Mouse (Mus musculus): ENCODE results near the gene Bach1. TPM values are rescaled to one million over a fixed set of nuclear protein-coding genes. Genes with fewer than 3 reads are reported as not detected.

Gene Bach1
- polyA plus RNA-seq, 1 experiment from 2014 or later: 23.0 TPM

DNA sequence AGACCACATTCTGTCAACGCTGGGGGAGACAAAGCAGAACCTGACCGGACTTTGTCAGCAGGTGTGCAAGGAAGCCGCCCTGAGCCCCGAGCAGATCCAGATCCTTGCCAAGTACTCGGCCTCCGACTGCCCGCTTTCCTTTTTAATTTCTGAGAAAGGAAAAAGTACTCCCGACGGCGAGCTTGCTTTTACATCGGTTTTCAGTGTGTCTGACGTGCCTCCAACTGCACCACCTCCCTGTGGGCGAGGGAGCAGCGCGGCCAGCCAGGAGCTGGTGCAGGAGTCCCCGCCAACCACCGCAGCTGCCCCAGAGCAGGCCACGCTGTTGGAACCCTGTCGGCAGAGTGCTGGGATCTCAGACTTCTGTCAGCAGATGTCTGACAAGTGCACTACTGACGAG lies 30.7 kb downstream of the Bach1 start:
- Histone ChIP-seq H3K27ac (ENCODE audit: low read depth, low read length) (no peak overlapping the region), H3K4me3 (ENCODE audit: low read depth, low read length) (no peak overlapping the region), H3K36me3 (ENCODE audit: control insufficient read depth, insufficient read depth, low read length) (peaks cover 8% of the 10 kb centered on the region), H3K9me3 (ENCODE audit: control insufficient read depth, low read length) (no peaks in the 10 kb centered on the region), H3K9ac (ENCODE audit: low read length) (no peak overlapping the region), H3K4me1 (ENCODE audit: control insufficient read depth, insufficient read depth, low read length) (no peaks in the 10 kb centered on the region), H3K27me3 (ENCODE audit: control insufficient read depth, insufficient read depth, low read length) (no peaks in the 10 kb centered on the region), H3K4me2 (ENCODE audit: low read depth) (no peak overlapping the region)
- no peak for DNase-seq (ENCODE audit: low spot score)
- ATAC-seq (ENCODE audit: insufficient read depth, low FRiP score, low TSS enrichment): no peak
- 96% methylated on average over 20 of the region's 20 CpGs for WGBS

DNA sequence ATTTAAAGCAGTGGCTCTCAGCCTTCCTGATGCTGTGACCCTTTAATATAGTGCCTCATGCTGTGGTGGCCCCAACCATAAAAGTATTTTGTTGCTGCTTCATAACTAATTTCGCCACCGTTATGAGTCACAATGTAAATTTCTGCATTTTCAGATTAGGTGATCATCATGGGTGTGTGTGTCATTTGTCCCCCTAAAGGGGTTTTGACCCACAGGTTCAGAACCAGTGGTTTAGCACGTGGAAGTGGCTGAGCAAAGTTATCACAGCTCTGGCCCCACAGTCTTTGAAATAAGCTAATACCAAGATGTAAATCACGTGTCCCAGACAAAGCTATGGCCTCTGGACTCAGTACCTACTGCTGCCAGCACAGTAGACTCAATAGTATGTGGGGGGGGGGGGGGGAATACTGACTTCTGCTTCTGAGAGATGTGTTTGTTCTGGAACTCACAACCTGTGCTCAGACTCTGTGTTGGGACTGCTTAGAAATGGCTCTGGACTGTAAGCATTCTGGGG lies 36.2 kb downstream of the Bach1 start:
- no peak overlapping the region for H3K4me3 ChIP-seq (ENCODE audit: low read depth, low read length)
- no peak overlapping the region for H3K4me2 ChIP-seq (ENCODE audit: low read depth)
- no peak overlapping the region for H3K9ac ChIP-seq (ENCODE audit: low read length)
- H3K27ac ChIP-seq (ENCODE audit: low read depth, low read length): no peak overlapping the region
- H3K36me3 ChIP-seq (ENCODE audit: control insufficient read depth, insufficient read depth, low read length): peaks cover 1% of the 10 kb centered on the region; the same call in 1 of the 2 replicates
- 91% methylated on average over 4 of the region's 4 CpGs for WGBS
- no peaks in the 10 kb centered on the region for H3K9me3 ChIP-seq (ENCODE audit: control insufficient read depth, low read length)
- ATAC-seq (ENCODE audit: insufficient read depth, low FRiP score, low TSS enrichment) (no peak), DNase-seq (ENCODE audit: low spot score) (no peak)
- H3K4me1 ChIP-seq (ENCODE audit: control insufficient read depth, insufficient read depth, low read length): no peaks in the 10 kb centered on the region
- H3K27me3 ChIP-seq (ENCODE audit: control insufficient read depth, insufficient read depth, low read length): no peaks in the 10 kb centered on the region

DNA sequence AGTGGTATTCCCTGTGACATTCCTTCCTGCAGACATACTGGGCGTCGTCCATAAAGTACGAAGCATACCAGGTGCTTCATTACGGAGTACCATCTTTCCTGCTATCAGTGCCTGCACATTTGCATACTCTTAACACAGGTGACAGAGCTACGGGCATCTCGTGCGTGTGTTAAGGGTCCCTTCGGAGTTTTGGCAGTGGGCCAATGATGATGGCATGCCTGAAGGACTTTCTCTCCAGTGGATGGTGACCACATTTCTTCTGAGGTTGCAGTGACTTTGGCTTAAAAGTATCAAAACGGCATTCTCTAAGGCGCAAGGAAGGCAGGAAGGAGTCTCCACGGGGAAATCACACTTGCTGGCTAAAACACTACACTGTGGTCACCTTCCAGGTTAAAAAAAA lies 37.4 kb downstream of the Bach1 start:
- ATAC-seq (ENCODE audit: insufficient read depth, low FRiP score, low TSS enrichment) (no peak), DNase-seq (ENCODE audit: low spot score) (no peak)
- Histone ChIP-seq H3K4me2 (ENCODE audit: low read depth) (no peak overlapping the region), H3K27me3 (ENCODE audit: control insufficient read depth, insufficient read depth, low read length) (no peaks in the 10 kb centered on the region), H3K9ac (ENCODE audit: low read length) (no peak overlapping the region), H3K27ac (ENCODE audit: low read depth, low read length) (no peak overlapping the region), H3K4me1 (ENCODE audit: control insufficient read depth, insufficient read depth, low read length) (no peaks in the 10 kb centered on the region), H3K36me3 (ENCODE audit: control insufficient read depth, insufficient read depth, low read length) (no peaks in the 10 kb centered on the region), H3K9me3 (ENCODE audit: control insufficient read depth, low read length) (no peaks in the 10 kb centered on the region), H3K4me3 (ENCODE audit: low read depth, low read length) (no peak overlapping the region)
- WGBS: 91% methylated on average over 11 of the region's 11 CpGs

DNA sequence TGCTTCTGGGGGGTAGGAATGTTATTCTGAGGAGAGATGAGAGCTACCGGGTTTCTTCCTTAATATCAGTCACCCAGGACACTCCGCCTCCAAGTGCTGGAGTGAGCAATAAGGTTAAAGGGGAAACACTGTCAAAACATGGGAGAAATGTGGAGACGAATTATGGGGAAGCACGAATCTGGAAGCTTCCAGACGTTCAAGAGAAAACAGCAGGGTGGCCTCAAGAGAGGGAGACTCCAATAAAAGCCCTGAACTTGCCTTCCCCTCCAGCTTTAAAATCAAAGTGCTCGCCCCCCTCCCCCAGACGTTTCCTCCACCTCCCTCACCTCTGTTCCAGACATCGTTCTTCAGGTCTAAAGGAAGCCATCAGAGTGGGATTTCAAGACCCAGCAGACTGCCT lies 38.6 kb downstream of the Bach1 start:
- Histone ChIP-seq H3K27ac (ENCODE audit: low read depth, low read length) (no peak overlapping the region), H3K4me3 (ENCODE audit: low read depth, low read length) (no peak overlapping the region), H3K4me1 (ENCODE audit: control insufficient read depth, insufficient read depth, low read length) (no peaks in the 10 kb centered on the region), H3K9me3 (ENCODE audit: control insufficient read depth, low read length) (no peaks in the 10 kb centered on the region), H3K36me3 (ENCODE audit: control insufficient read depth, insufficient read depth, low read length) (no peaks in the 10 kb centered on the region), H3K4me2 (ENCODE audit: low read depth) (no peak overlapping the region), H3K27me3 (ENCODE audit: control insufficient read depth, insufficient read depth, low read length) (no peaks in the 10 kb centered on the region), H3K9ac (ENCODE audit: low read length) (no peak overlapping the region)
- ATAC-seq (ENCODE audit: insufficient read depth, low FRiP score, low TSS enrichment) (no peak), DNase-seq (ENCODE audit: low spot score) (no peak)
- WGBS: 55% methylated on average over 8 of the region's 8 CpGs

DNA sequence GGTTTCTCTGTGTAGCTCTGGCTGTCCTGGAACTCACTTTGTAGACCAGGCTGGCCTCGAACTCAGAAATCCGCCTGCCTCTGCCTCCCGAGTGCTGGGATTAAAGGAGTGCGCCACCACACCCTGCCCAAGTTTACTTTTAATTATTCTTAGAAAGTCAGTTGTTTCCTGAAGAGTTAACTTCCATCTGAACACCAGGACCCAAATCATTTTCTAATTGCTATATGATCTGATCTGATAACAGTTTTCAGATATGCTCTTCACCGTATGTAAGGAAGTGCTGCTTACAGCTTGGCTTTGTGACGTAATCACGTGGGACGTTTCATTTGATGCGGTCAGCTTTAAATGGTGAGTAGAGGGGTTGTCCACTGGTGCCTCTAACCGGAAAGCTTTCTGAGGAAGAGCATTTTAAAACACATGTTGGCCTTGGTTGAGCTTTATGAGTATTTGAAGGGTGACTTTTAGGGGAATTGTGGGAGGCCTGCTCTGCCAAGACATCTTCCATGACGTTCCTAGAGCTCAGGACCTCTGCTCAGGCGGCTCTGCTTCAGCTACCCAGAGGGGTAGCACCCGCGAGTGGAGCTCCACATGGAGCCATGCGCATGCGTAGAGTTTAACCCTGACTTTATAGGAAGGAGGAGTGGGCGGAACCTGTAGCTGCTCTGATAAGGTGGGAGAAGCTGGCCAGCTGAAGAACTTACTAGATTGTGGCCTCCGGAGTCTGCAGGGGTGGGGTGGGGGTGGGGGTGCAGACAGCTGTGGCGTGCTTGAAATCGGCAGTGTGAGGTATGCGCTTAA lies 39.3 kb downstream of the Bach1 start:
- 84% methylated on average over 20 of the region's 21 CpGs for WGBS
- no peak overlapping the region for H3K4me2 ChIP-seq (ENCODE audit: low read depth)
- no peaks in the 10 kb centered on the region for H3K4me1 ChIP-seq (ENCODE audit: control insufficient read depth, insufficient read depth, low read length)
- H3K9me3 ChIP-seq (ENCODE audit: control insufficient read depth, low read length): no peaks in the 10 kb centered on the region
- H3K36me3 ChIP-seq (ENCODE audit: control insufficient read depth, insufficient read depth, low read length): no peaks in the 10 kb centered on the region
- no peak for ATAC-seq (ENCODE audit: insufficient read depth, low FRiP score, low TSS enrichment)
- no peak overlapping the region for H3K9ac ChIP-seq (ENCODE audit: low read length)
- no peaks in the 10 kb centered on the region for H3K27me3 ChIP-seq (ENCODE audit: control insufficient read depth, insufficient read depth, low read length)
- DNase-seq (ENCODE audit: low spot score): no peak
- no peak overlapping the region for H3K27ac ChIP-seq (ENCODE audit: low read depth, low read length)
- H3K4me3 ChIP-seq (ENCODE audit: low read depth, low read length): no peak overlapping the region

DNA sequence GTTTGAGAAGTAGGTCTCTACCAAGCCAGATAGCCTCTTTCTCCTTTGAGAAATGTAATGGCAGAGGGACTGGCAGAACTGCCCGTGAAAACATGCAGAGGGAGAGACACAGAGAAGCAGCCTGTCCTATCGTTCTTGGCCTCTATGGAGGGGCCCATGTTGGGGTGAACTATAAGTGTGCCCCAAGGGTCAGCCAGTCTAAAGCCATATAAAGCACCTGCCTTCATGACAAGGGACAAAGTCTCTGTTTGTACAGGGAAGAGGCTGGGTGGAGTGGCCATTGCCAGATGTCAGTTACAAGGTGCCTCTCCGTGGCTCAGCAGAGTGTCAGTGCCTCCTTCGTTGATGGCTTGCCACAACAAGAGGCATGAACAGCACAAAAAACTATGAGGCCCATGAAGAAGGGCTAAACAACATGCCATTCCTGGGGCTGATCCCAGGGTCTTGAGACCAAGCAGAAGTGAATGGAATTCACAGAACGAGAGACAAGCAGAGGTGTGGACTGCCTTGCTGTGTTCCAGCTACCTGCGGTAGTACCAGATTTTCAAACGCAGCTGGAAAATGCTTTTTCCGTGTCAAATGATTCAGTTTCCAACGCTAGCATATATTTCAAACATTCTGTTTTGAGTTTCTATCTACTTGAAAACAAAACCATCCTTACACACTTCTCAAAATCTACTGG lies 42.4 kb downstream of the Bach1 start:
- no peaks in the 10 kb centered on the region for H3K4me1 ChIP-seq (ENCODE audit: control insufficient read depth, insufficient read depth, low read length)
- H3K9ac ChIP-seq (ENCODE audit: low read length): no peak overlapping the region
- H3K27me3 ChIP-seq (ENCODE audit: control insufficient read depth, insufficient read depth, low read length): no peaks in the 10 kb centered on the region
- no peak overlapping the region for H3K4me3 ChIP-seq (ENCODE audit: low read depth, low read length)
- H3K36me3 ChIP-seq (ENCODE audit: control insufficient read depth, insufficient read depth, low read length): no peaks in the 10 kb centered on the region
- H3K9me3 ChIP-seq (ENCODE audit: control insufficient read depth, low read length): no peaks in the 10 kb centered on the region
- no peak overlapping the region for H3K27ac ChIP-seq (ENCODE audit: low read depth, low read length)
- no peak overlapping the region for H3K4me2 ChIP-seq (ENCODE audit: low read depth)
- DNase-seq (ENCODE audit: low spot score) (no peak), ATAC-seq (ENCODE audit: insufficient read depth, low FRiP score, low TSS enrichment) (no peak)
- WGBS: 90% methylated on average over 9 of the region's 9 CpGs

DNA sequence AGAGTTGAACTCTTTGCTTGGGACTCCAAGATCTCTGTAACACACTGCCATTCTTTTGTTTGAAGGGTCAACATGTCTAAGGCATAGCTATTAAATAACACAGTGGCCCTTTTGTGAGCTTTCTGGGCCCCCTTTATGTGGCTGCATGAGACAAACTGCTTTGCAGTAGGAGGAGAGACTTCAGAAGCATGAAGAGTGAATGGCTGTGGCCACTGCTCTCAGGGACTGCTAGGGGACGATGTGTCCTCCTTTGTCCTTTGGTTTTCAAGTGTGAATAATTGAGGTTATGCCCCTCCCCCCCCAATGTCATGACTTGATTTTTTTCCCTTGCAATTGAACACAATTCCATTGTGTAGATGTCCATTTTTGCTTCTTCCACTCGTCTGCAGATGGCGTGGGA lies 44.9 kb downstream of the Bach1 start:
- Histone ChIP-seq H3K36me3 (ENCODE audit: control insufficient read depth, insufficient read depth, low read length) (no peaks in the 10 kb centered on the region), H3K4me1 (ENCODE audit: control insufficient read depth, insufficient read depth, low read length) (no peaks in the 10 kb centered on the region), H3K9ac (ENCODE audit: low read length) (no peak overlapping the region), H3K27ac (ENCODE audit: low read depth, low read length) (0 out of 2 replicates have a peak overlapping the region, but pooled peaks have one; percentile 39), H3K4me3 (ENCODE audit: low read depth, low read length) (no peak overlapping the region), H3K4me2 (ENCODE audit: low read depth) (no peak overlapping the region), H3K27me3 (ENCODE audit: control insufficient read depth, insufficient read depth, low read length) (no peaks in the 10 kb centered on the region), H3K9me3 (ENCODE audit: control insufficient read depth, low read length) (no peaks in the 10 kb centered on the region)
- DNase-seq (ENCODE audit: low spot score) (peak; percentile 23), ATAC-seq (ENCODE audit: insufficient read depth, low FRiP score, low TSS enrichment) (0 out of 2 replicates have a peak, but pooled peaks have one; percentile 48)
- WGBS: 42% methylated on average over 3 of the region's 3 CpGs

DNA sequence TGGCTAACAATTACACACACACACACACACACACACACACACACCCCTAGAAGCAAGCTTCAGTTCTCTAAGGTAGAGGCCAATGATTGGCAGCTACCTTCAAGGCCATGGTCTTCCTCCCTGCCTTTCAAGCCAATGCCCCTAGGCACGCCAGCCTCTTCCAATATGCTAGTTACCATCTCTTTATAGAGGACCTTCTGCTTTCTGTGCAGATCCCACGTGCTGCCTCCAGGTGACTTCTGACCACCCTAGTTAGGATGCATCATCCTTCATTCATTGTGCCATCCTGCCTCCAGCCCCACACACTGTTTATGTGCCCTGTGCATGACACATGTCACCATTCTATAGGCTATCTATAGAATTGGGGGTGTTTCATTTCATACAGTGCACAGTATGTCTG lies 45.6 kb downstream of the Bach1 start:
- Histone ChIP-seq H3K4me2 (ENCODE audit: low read depth) (no peak overlapping the region), H3K9ac (ENCODE audit: low read length) (no peak overlapping the region), H3K4me1 (ENCODE audit: control insufficient read depth, insufficient read depth, low read length) (no peaks in the 10 kb centered on the region), H3K4me3 (ENCODE audit: low read depth, low read length) (no peak overlapping the region), H3K9me3 (ENCODE audit: control insufficient read depth, low read length) (no peaks in the 10 kb centered on the region), H3K27me3 (ENCODE audit: control insufficient read depth, insufficient read depth, low read length) (no peaks in the 10 kb centered on the region), H3K27ac (ENCODE audit: low read depth, low read length) (no peak overlapping the region), H3K36me3 (ENCODE audit: control insufficient read depth, insufficient read depth, low read length) (no peaks in the 10 kb centered on the region)
- 83% methylated on average over 2 of the region's 2 CpGs for WGBS
- DNase-seq (ENCODE audit: low spot score) (no peak), ATAC-seq (ENCODE audit: insufficient read depth, low FRiP score, low TSS enrichment) (no peak)

All from neural tube, embryonic 11.5 days (tissue).